Mouse (Mus musculus) kidney, adult 9 months (tissue): ENCODE measurements around the gene Bmp10.
A peak's percentile ranks its signal among the peaks of the same experiment; 100 is the strongest.

Experiments
- DNase-seq: peaks from one replicate; pipeline ENCODE4 v3.0.0; 2022

The Bmp10 gene

DNA sequence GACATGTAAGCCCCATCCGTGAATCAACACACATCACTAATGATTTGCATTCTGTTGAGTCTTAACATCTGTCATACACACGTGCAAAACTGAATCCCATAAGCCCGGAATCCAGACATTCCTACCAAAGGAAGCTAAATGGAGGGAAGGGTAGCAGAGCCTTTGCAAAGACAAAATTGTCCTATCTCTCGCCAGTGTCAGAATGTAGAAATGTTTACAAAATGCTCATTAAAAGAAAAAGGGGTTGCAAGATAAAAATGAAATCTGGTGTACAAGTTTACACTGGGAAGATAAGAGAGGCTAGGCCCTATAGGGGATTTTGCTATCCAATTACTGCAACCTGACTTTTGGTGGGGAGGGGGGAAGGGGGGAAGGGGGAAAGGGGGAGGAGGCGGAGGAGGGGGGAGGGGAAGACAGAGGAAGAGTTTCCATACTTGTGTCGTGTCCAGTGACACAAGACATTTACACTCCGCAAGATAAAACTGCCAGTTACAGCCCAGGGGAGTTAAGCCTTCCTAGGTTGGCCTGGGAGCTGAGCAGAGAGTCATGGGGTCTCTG lies at the start of gene Bmp10:
Bmp10 (plus strand) TSS at position 508 of the 558 bp plus-strand sequence.
- DNase-seq: no peak

DNA sequence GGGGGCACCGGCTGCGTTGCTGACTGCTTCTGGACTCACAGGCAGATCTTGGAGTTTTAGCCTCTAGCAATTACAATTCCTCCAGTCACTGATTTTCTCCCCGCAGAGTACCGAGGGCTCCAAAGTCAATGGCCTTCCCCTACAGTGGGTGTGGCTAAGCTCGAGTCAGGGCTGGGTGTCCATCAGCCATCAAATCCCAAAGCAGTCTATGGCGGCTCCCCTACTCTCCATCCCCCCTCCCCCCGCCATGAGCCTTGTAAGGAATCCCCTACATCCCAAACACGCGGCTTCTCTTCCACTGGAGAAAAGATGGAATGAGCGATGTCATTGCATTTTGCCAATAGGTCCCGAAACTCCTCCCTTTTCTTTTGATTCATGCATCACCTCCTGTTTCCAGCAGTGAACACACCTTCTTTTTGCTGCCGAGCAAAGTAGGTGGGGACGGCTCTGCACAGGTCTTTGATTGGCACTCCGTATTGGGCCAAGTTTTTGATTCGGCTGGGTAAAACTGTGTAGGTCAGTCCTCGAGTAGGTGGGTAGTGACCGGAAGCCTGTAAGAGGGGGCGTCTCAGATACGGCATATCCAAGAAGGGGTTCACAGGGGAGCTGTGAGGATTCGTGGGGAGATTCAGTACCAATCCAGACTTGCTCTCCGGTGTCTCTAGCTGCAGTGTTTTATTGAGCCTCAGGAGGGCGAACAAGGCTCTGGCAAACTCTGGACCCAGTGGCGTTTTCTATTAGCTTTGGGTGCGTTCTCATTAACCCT lies 44.7 kb upstream of the Bmp10 start:
- DNase-seq: no peak

DNA sequence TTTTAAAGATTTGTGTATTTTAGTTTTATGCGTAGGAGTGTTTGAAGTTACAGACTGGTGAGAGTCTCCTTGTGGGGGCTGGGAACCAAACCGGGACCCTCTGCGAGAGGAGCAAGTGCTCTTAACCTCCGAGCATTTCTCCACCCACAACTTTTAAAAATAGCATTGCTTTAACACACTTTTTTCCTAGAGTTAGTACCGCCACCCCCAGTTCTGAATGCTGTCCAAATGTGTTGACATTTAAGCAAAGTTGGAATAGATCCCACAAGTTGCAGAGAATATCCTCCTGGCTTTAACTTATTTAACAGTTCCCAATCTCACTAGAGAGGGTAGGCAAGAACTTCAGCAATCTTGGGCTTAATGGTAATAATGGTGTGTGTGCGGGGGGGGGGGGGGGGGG lies 44.0 kb upstream of the Bmp10 start:
- no peak for DNase-seq

DNA sequence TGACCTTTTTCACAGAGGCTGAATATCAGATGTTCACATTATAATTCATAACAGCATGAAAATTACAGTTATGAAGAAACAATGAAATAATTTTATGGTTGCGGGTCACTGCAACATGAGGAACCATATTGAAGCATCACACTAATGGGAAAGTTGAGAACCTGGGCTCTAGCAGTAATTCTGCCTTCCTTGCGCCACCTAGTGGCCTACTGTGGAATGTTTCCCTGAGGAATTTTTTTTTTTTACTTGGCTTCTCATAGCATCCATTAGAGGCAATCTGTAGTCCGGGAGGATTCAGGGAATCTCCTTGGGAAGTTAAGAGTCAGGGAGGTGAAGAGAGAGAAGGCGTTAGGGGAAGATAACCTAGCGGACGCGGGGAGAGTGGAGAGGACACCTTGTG lies 42.6 kb upstream of the Bmp10 start:
- peak; percentile 62 for DNase-seq

DNA sequence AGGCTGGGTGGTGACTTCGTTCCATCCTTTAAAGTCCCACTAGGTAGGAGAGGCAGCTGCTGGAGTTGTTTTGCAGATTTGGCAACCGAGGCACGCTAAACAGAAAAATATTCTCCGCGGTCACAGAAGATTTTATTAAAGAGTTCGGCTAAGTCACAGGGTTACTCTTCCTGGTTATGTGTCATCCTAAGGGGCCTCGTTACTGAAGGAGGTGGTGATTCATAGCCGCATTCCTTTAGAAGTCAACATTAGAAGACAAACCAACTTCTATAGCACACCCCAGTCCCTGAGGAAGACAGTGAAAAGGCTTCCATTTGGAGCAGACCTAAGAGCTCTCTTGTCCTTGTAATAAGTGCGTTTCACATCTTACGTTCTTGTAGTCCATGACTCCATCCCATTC lies 42.1 kb upstream of the Bmp10 start:
- DNase-seq: no peak

DNA sequence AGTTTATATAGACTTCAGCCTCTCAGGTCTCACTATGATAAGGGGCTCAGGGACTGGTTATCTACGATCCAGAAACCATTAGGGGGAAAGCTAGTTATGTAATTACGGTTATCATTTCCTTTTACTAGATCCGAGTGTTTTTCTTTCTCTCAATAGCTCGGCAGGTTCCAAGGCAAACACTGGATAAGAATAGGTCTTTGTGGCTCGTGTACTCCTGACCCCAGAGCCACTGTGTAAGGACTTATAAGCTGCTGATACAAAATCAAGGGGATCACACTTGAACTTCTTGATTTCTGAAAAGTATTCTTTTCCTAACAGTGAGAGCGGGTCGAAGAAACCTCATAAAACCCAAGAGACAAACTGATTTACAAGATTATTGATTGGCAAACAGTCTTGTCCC lies 39.9 kb upstream of the Bmp10 start, which contains the start of gene Gkn3:
Gkn3 (minus strand) TSS at position 59 of the 400 bp plus-strand sequence.
- DNase-seq: no peak

DNA sequence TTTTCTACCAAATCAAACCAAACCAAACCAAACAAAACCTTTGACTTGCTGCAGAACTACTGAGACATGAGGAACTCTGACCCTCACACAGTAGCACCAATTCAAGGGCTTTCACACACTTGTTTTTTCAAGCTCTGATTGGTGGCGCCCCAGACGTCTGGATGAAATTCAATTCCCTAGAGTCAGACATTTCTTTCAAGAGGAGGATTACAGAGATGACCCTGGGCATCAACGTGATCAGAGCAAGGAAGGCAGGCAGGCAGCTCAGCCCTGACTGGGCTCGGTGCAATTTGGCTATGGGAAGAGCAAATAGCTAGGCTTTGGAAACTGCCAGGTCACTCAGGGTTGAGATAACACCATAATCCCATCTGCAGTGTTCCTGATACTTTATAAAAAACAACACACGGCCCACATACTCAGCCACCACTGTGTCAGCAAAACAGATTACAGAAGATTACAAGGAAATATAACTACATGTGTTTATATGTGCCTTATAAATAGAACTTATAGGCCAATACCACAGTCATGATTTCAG lies 39.3 kb upstream of the Bmp10 start:
- no peak for DNase-seq

DNA sequence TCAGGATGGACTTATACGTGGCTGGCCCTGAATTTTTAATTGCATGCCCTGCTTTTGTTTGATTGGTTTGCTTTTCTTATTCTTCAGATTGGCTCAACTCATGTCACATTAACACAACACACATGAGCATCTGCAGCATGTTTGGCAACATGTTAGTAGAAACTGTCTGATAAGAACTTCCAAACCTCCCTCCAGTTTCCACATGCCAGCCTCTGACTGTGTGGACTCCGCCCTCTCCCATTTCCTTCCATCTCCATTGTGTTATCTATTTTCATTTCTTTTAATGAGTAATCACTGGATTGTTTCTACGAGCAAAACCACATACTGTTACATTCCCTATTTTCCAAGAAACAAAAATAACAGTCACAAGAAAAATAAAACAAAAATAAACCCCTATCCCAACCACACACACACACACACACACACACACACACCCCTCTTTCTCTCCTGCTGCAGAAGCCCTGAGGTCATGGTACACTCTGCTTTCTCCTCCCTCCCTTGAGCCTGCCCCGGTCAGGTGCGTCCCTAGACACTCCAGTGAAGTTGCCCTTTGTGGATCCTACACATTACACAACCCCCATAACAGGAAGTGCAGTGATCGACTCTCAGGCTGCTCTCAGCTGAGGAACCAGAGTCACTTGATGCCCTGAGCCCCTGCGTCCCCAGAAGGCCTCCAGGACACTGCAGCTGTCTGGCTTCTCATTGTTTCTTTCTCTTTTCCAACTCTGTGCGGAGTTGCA lies 35.2 kb upstream of the Bmp10 start:
- peak; percentile 35 for DNase-seq

DNA sequence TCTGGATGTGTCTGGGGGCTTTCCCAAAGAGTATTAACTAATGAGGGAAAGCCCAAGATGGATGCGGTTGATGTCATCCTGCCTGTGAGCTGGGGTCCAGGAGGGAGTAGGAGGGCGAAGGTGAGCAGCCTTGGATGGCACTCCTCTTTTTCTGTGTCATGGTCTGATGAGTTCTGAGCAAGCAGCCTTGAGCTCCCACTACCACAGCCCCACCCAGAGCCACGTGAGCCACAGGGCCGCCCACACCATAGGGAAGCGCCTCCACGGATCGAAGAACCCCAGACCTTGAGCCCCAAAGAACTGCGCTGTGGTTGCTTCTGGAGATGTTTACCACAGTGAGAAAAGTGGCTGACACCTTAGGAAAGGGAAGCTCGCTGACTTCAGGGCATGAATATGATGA lies 34.0 kb upstream of the Bmp10 start:
- no peak for DNase-seq

DNA sequence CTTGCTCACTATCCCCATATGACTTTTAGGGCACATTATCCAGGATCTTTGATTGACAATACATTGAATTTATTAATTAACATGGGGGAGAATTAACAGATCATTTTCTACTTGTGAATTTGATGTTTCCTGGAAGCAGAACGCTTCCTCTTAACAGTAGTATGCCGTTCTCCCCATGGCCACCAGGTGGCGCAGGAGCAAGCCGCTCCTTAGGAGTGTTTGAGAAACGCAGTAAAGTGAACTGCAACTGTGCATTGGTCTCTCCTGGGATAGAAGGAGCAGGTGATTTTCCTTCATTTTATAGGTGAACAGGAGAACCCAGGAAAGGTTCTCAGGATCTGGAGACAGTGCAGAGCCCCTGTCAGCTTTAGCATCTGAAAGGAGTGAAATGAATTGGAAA lies 29.7 kb upstream of the Bmp10 start:
- DNase-seq: peak; percentile 71

DNA sequence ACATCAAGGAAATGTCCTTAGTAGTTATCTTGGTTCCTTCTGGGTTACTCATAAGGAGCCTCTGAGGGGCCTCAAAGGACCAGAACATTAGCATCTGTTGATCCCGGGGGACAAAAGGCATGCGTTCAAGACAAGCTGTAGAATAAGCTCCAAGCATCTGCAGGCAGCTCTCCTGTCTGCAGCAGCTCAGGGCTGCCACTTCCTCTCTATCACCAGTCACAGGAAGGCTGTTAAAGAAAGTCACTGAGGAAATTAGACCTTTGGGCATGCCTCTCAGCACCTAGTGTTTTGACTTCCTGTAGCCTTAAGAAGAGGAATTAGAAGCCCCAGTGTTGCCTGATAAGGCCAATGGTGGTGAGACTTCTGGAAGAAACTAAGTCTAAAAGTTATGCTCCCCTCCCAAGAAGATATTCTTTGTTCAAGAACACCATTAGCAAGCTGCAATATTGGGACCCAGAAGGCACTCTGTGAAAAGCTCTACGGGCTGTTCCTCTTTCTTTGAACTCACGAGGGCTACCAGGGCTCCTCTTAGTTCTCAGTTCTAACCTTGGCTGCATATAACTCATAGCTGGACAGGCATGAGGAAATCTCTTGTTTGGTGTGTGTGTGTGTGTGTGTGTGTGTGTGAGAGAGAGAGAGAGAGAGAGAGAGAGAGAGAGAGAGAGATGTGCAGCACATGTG lies 28.8 kb upstream of the Bmp10 start:
- no peak for DNase-seq

DNA sequence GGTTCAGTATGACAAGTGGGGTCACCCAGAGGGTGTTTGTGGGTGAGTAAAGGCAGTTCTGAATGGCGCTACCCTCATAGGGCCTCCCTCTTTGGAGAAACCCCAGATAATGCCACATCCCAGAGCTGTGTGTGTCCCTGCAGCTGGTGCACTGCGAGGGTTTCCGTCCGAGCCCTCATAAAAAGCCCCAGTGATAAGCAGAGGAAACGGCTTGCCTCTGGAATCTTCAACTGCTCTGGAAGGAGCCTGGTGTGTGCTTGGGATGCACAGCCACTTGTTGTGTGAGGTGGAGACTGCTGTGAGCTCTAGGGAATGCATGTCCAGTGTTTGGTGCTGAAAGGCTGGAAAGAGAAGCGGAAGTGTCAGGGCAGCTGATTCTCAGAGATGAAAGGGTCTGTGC lies 27.3 kb upstream of the Bmp10 start:
- no peak for DNase-seq

DNA sequence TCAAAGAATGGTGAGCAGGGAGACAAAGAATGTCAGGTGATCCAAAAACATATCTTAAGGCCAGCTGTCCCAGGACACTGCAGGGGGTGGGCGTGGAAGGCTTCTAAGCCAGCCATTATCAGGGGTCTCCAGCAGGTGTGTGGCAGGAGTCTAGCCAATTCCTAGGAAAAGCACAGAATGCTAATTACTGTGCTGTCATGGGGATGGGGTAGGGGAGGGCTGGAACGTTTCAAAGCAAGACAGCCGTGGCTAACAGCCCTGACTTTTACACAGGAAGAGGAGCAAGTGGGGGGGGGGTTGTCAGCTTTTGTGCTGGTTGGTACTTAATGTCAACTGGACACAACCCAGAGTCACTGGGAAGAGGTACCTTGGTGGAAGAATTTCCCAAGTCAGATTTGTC lies 16.8 kb upstream of the Bmp10 start:
- no peak for DNase-seq

DNA sequence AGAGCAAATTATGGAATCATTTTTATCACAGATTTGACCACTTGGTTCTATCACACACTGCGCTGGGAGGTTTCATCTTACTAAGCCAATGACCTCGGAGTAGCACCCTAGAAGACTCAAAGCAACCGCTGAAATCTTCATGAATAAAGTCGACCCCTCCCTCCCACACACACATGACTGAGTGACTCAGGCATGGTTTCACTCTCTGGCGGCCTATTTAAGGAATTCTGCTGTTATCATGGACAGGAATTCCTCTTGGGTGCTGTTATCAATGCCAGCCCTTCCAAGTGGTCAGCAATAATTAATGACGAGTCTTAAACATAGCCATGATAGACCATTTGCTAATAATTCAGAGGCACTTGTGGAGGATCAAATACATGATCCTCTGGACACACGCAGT lies 6.5 kb upstream of the Bmp10 start:
- no peak for DNase-seq

DNA sequence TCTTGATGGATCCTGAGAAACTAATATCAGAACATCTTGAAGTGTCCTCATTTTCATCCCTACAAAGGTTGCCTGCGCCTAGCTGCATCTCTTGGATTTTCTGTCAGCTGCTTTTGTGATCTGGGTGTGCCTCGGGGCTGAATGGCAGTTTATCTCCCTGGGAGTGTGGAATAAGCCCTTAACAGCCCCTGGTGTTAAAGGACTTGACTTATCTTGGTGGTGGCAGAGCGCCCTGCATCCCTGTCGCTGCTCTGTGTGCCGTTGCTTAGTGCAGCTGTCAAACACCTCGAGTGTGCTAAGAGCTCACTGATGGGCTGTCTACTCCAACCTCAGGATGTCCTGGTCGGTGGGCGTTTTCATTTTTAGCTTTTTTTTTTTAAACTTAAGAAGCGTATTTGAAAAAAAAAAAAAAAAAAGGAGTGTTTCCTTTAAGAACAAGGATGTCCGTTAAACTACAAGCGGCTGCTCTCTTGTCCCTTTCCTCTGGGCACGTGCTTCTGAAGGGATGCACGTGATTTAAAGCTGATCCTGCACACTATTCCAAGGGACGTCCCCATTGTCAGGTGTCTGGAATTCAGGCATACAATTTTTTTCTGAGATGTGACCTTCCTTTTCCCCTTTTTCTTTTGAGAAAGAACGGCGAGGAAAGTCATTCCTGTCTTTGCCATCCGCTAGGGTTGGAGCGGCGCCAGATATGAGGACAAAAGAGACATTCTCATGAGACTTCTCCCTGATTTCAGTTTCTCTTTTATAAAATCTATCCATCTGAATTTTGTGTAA lies 4.6 kb upstream of the Bmp10 start:
- peak; percentile 49 for DNase-seq

DNA sequence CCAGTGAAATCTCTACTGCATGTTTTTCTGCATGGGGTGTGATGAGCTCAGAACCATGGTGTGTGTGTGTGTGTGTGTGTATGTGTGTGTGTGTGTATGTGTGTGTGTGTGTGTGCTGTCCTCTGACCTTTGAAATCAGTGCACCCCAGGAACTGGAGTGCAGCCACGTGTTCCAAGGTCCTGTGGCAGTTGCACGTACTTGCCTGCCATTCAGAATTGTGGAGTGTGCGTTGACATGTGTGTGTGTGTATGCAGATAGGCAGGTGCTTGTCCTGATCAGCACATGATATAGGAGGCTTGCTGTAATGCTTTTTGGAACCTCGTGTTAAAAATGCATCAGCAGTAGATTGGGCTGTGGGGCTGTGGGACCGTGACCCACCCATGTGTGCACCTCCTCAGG lies 1.8 kb upstream of the Bmp10 start:
- peak; percentile 7 for DNase-seq

DNA sequence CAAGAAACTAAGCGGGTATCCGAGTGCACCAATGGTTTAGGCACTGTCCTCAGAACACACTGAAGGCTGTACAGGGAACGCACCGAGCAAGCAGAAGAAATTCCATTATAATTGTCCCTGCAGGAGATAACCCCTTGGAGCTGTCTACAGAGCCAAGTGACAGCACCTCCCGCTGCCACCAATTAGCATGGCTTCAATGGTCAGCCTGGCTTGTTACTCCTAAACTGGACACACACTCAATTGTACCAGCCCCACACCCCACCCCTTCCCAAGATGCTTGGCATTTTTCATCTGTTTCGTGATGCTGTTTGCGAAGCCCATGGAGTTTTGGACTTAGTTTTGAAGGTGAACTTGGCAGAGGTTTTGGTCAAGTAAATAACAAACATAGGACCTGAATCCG lies 1.2 kb upstream of the Bmp10 start:
- no peak for DNase-seq

DNA sequence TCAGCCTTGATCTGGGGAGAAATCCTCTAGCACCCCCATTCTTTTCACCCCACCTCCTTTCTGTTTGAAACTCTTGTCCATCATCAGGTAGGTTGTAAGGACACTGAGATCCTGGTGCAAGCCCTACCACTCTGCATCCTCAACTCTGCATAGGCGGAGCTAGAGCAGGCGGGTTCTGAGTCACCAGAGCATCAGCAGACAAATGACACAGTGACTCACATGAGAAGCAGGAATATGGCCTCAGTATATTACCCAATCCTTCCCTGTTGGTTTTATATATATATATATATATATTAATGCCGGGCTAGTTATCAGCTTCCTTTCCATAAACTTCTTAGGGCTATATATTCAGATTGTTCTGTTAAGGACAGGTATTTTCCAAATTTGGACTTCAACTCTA lies 7.0 kb downstream of the Bmp10 start:
- no peak for DNase-seq

DNA sequence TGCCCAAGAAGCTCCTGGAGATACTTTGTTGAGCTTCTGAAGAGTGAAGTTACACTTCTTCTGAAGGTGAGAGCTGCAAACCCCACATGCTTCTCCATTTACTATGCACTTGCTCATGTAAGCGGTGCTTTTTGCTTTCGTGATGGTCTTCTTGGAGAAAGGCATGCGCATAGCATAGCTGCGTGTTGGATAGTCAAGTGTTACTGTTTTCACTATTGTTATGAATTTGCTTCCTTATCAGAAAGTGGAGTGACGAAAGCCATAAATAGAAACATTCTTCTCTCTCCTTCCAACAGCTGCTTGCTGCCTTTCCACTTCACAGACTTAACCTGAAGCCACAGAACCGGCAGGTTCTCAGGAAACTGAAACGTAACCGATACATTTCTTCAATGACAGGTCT lies 8.0 kb downstream of the Bmp10 start:
- DNase-seq: no peak

DNA sequence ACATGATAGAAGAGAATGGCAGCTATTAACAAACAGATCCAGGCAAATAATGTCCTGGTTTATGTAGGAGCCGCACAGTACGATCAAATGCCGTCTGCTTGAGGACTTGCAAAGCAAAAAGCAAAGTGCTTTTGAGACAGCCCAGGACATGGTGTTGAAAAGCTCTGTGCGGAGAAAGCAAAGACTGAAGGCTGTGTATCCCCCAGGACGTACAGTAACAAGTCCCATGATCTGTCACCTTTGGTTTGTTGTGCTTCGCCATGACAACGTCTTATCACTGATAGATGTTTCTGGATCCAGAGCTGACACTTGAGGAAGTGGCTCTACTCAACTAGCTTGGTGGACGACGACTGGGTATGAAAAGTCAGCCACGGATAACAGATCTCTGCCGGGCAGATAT lies 14.5 kb downstream of the Bmp10 start:
- no peak for DNase-seq

DNA sequence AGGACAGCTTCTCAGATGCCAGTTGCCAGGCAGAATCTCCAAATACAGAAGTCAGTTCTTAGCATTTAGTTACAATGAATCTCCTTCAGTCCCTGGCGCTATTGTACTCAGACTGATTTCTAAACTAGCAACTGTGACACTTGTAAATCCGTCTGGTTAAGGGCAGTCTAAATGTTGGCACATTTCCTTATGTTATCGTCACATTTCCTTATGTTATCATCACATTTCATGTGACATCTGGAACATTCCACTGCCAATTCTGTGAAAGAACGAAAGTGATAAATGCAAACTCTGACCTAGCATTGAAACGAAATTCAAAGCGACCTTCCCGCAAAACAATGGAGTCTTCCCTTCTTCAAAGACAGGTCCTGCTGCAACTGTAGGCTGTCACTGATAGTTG lies 16.4 kb downstream of the Bmp10 start:
- no peak for DNase-seq

DNA sequence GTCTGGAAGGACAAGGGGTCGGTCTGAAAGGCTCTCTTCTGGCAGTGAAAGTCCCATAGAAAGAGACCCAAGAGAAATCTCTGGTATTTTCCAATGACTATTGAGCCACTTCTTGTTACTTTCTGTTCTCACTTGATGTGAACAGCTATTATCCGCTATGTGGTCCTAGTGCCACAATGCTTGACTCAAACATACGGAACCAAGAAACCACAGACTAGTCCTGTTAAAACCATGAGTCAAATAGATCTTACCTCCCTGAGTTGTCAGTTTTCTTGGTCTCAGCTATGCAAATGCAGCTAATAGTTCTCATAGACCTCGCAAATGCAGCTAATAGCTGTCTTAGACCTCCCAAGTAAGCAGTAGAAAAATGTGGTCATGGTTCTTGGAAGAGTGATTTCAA lies 18.4 kb downstream of the Bmp10 start:
- DNase-seq: no peak

DNA sequence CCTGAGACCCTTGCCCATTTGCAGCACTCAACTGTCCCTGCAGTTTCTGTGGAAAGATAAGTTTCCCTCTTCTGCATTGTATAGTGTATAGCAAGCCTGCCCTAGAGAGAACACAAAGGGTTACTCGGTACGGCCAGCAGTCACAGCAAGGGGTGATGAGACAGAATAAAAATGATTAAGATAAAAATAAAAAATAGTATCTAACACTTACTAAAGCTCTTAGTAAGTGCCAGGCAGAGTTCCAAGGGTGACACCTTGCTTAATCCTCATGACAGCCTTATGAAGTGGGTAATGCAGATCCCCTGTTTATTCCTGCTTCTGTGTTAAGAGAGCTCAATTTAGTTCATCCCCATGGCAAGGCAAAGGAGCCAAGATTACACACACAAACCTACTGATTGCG lies 20.7 kb downstream of the Bmp10 start:
- DNase-seq: no peak
